Mouse (Mus musculus) limb, embryonic 15.5 days (tissue): ENCODE measurements around the gene Tcaf2. TPM values are rescaled to one million over a fixed set of nuclear protein-coding genes. Genes with fewer than 3 reads are reported as not detected.

Experiments used
- ATAC-seq: fragments of 200-750 bp; cut with Nextera tagmentation; 2 replicates; pipeline ENCODE4 v1.8.0; 2017; ENCODE audit warnings: low read depth, moderate TSS enrichment; ENCODE audit not compliant: insufficient number of reproducible peaks, low FRiP score, low TSS enrichment
- H3K27ac ChIP-seq: fragments of 300-500 bp; sonication (generic); 2 replicates; pipeline ENCODE4 v1.5.1; 2015; ENCODE audit warnings: moderate library complexity, mild to moderate bottlenecking, inconsistent platforms
- H3K27me3 ChIP-seq: fragments of 300-500 bp; sonication (generic); 2 replicates; pipeline ENCODE4 v1.6.1; 2015; ENCODE audit warnings: inconsistent platforms
- H3K36me3 ChIP-seq: fragments of 300-500 bp; sonication (generic); 2 replicates; pipeline ENCODE4 v1.6.1; 2015; ENCODE audit warnings: inconsistent platforms
- H3K4me1 ChIP-seq: fragments of 300-500 bp; sonication (generic); 2 replicates; pipeline ENCODE4 v1.6.1; 2015; ENCODE audit warnings: inconsistent platforms
- H3K4me2 ChIP-seq: fragments of 300-500 bp; sonication (generic); 2 replicates; pipeline ENCODE4 v1.6.1; 2015; ENCODE audit warnings: mild to moderate bottlenecking, inconsistent platforms
- H3K4me3 ChIP-seq: fragments of 300-500 bp; sonication (generic); 2 replicates; pipeline ENCODE4 v1.5.1; 2015; ENCODE audit warnings: mild to moderate bottlenecking, inconsistent platforms
- H3K9ac ChIP-seq: fragments of 300-500 bp; sonication (generic); 2 replicates; pipeline ENCODE4 v1.6.1; 2015; ENCODE audit warnings: inconsistent platforms
- H3K9me3 ChIP-seq: fragments of 300-500 bp; sonication (generic); 2 replicates; pipeline ENCODE4 v1.6.1; 2016; ENCODE audit warnings: inconsistent platforms
- WGBS: fragments of 180-500 bp; shearing (Covaris S2); methylation state at CpG from one replicate; pipeline ENCODE4 v1.1.7; 2015; 5-methylcytosine and 5-hydroxymethylcytosine counted together
- polyA plus RNA-seq: library from polyadenylated mRNA; unstranded; fragments of >200 nt; fragmentation: Nextera tagmentation; extraction: Ambion mirVana; gene quantifications from 2 replicates; pipeline ENCODE4 v1.2.1, GENCODE M21; 2015

Tcaf2 gene
- polyA plus RNA-seq, 1 experiment from 2014 or later: 5.2 TPM

GRCm38 (mm10) chr6:42616904-42617303, 28.1 kb downstream of the Tcaf2 start:
- no peak overlapping the region for H3K4me3 ChIP-seq
- no peaks in the 10 kb centered on the region for H3K9me3 ChIP-seq
- H3K9ac ChIP-seq: no peak overlapping the region
- H3K4me1 ChIP-seq: no peaks in the 10 kb centered on the region
- 81% methylated on average over 2 of the region's 2 CpGs for WGBS
- H3K27me3 ChIP-seq: no peaks in the 10 kb centered on the region
- no peaks in the 10 kb centered on the region for H3K36me3 ChIP-seq
- ATAC-seq: no peak
- no peak overlapping the region for H3K27ac ChIP-seq
- no peak overlapping the region for H3K4me2 ChIP-seq

- no peak overlapping the region for H3K4me2 ChIP-seq
- H3K9me3 ChIP-seq: no peaks in the 10 kb centered on the region
- H3K27ac ChIP-seq: no peak overlapping the region
- H3K27me3 ChIP-seq: no peaks in the 10 kb centered on the region
- H3K9ac ChIP-seq: no peak overlapping the region
- no peaks in the 10 kb centered on the region for H3K4me1 ChIP-seq
- H3K4me3 ChIP-seq: no peak overlapping the region
- H3K36me3 ChIP-seq: no peaks in the 10 kb centered on the region
- ATAC-seq: no peak
Observed at GRCm38 (mm10) chr6:42612218-42612617, 32.8 kb downstream of the Tcaf2 start.

GRCm38 (mm10) chr6:42610954-42611522, 34.0 kb downstream of the Tcaf2 start:
- no peak for ATAC-seq
- 52% methylated on average over 4 of the region's 4 CpGs for WGBS

GRCm38 (mm10) chr6:42597592-42597991, 47.5 kb downstream of the Tcaf2 start, which contains the start of gene Tcaf3:
Tcaf3 (minus strand) TSS chr6:42597692.
- H3K4me2 ChIP-seq: no peak within 1 kb of the TSS
- no peak for ATAC-seq
- 77% methylated on average over 4 of the region's 4 CpGs for WGBS
- H3K27ac ChIP-seq: no peak within 1 kb of the TSS
- H3K9ac ChIP-seq: no peak within 1 kb of the TSS
- no peaks in the 10 kb centered on the region for H3K9me3 ChIP-seq
- H3K27me3 ChIP-seq: no peaks in the 10 kb centered on the region
- no peak within 1 kb of the TSS for H3K4me3 ChIP-seq
- no peaks in the 10 kb centered on the region for H3K4me1 ChIP-seq
- H3K36me3 ChIP-seq: no peaks in the 10 kb centered on the region

More at GRCm38 (mm10) chr6:42610954-42611522, 34.0 kb downstream of the Tcaf2 start:
- Histone ChIP-seq H3K9me3 (no peaks in the 10 kb centered on the region), H3K27ac (no peak overlapping the region), H3K4me2 (no peak overlapping the region), H3K27me3 (no peaks in the 10 kb centered on the region), H3K36me3 (no peaks in the 10 kb centered on the region), H3K4me1 (no peaks in the 10 kb centered on the region), H3K9ac (no peak overlapping the region), H3K4me3 (no peak overlapping the region)

GRCm38 (mm10) chr6:42593138-42593882, 51.7 kb downstream of the Tcaf2 start:
- ATAC-seq: no peak
- no peaks in the 10 kb centered on the region for H3K4me1 ChIP-seq
- H3K9ac ChIP-seq: no peak overlapping the region
- H3K9me3 ChIP-seq: no peaks in the 10 kb centered on the region
- WGBS: 73% methylated on average over 17 of the region's 17 CpGs
- H3K36me3 ChIP-seq: no peaks in the 10 kb centered on the region
- no peak overlapping the region for H3K4me3 ChIP-seq
- H3K4me2 ChIP-seq: no peak overlapping the region
- H3K27me3 ChIP-seq: no peaks in the 10 kb centered on the region
- no peak overlapping the region for H3K27ac ChIP-seq

GRCm38 (mm10) chr6:42586569-42586968, 58.5 kb downstream of the Tcaf2 start:
- WGBS: 81% methylated on average over 5 of the region's 5 CpGs
- ATAC-seq: no peak
- no peaks in the 10 kb centered on the region for H3K36me3 ChIP-seq

GRCm38 (mm10) chr6:42583488-42583872, 61.6 kb downstream of the Tcaf2 start:
- H3K9ac ChIP-seq: no peak overlapping the region
- WGBS: under 1% methylated on average over 7 of the region's 7 CpGs
- peak overlapping the region; percentile 34; the same call in 1 of the 2 replicates for H3K4me2 ChIP-seq
- H3K36me3 ChIP-seq: no peaks in the 10 kb centered on the region
- no peaks in the 10 kb centered on the region for H3K4me1 ChIP-seq
- no peaks in the 10 kb centered on the region for H3K27me3 ChIP-seq
- H3K27ac ChIP-seq: no peak overlapping the region
- no peak overlapping the region for H3K4me3 ChIP-seq
- H3K9me3 ChIP-seq: no peaks in the 10 kb centered on the region
- no peak for ATAC-seq

More at GRCm38 (mm10) chr6:42586569-42586968, 58.5 kb downstream of the Tcaf2 start:
- Histone ChIP-seq H3K4me3 (no peak overlapping the region), H3K9me3 (no peaks in the 10 kb centered on the region), H3K27ac (no peak overlapping the region), H3K27me3 (no peaks in the 10 kb centered on the region), H3K4me1 (no peaks in the 10 kb centered on the region), H3K9ac (no peak overlapping the region), H3K4me2 (no peak overlapping the region)

GRCm38 (mm10) chr6:42582741-42583487, 62.1 kb downstream of the Tcaf2 start:
- WGBS: 50% methylated on average over 9 of the region's 9 CpGs
- Histone ChIP-seq H3K27ac (no peak overlapping the region), H3K9me3 (no peaks in the 10 kb centered on the region), H3K4me1 (no peaks in the 10 kb centered on the region), H3K9ac (no peak overlapping the region), H3K4me3 (no peak overlapping the region), H3K27me3 (no peaks in the 10 kb centered on the region), H3K36me3 (no peaks in the 10 kb centered on the region), H3K4me2 (peak overlapping the region; percentile 34; the same call in 1 of the 2 replicates)
- no peak for ATAC-seq

GRCm38 (mm10) chr6:42578678-42579077, 66.4 kb downstream of the Tcaf2 start:
- ATAC-seq: no peak
- no peak overlapping the region for H3K4me2 ChIP-seq

GRCm38 (mm10) chr6:42577433-42577832, 67.6 kb downstream of the Tcaf2 start:
- no peaks in the 10 kb centered on the region for H3K4me1 ChIP-seq
- H3K27ac ChIP-seq: no peak overlapping the region
- H3K4me2 ChIP-seq: no peak overlapping the region
- ATAC-seq: no peak
- H3K27me3 ChIP-seq: no peaks in the 10 kb centered on the region
- WGBS: 95% methylated on average over 2 of the region's 2 CpGs
- H3K36me3 ChIP-seq: no peaks in the 10 kb centered on the region
- H3K9me3 ChIP-seq: no peaks in the 10 kb centered on the region
- H3K9ac ChIP-seq: no peak overlapping the region
- no peak overlapping the region for H3K4me3 ChIP-seq

More at GRCm38 (mm10) chr6:42578678-42579077, 66.4 kb downstream of the Tcaf2 start:
- no peak overlapping the region for H3K27ac ChIP-seq
- no peaks in the 10 kb centered on the region for H3K9me3 ChIP-seq
- no peak overlapping the region for H3K4me3 ChIP-seq
- H3K4me1 ChIP-seq: no peaks in the 10 kb centered on the region
- 71% methylated on average over 4 of the region's 4 CpGs for WGBS
- no peak overlapping the region for H3K9ac ChIP-seq
- no peaks in the 10 kb centered on the region for H3K27me3 ChIP-seq
- H3K36me3 ChIP-seq: no peaks in the 10 kb centered on the region
